Mouse (Mus musculus): ENCODE data around the gene Tmem245. TPM values are rescaled to one million over a fixed set of nuclear protein-coding genes. Genes with fewer than 3 reads are reported as not detected.

The Tmem245 gene
- total RNA-seq, 2 experiments from 2014 or later = 4.6 to 10.1 TPM

DNA sequence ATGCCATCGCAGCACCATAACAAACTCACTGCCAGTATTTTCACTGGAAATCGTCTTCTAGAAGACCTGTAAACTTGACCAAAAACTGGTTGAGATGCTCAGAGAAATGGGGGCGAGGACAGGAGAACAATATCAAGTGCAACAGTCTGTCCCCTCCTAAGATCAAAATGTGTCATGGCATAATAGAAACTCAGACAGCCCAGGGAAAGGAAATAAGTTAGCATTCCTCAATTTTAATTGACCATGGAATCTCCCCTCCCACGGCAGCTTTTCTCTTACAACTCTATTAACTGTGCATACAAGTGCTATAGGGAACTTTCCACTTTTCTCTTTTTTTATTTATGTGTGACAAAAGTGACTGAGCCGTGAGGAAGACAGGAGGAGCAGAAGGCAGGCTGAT lies 79.5 kb downstream of the Tmem245 start:
- no peak for ATAC-seq (ENCODE audit: poor library complexity, severe bottlenecking)

DNA sequence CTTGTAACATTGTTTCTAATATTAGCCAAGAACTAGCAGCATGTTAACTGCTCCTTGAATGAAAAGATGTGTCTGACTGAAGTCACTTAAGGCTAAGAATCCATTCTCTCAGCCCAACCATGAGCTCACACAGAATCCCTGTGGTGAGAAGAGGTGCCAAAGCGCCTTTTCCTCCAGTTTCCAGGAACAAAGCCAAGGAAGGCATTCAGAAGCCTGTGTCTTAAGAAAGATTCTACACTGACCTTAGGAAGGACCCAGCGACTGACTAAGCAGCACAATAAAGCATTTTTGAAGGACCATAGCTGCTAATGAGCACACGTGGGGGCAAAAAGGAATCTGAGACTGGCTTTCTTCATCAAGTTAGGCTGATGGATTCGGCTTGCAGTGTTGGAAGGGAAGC lies 81.3 kb downstream of the Tmem245 start:
- no peak for ATAC-seq (ENCODE audit: poor library complexity, severe bottlenecking)

DNA sequence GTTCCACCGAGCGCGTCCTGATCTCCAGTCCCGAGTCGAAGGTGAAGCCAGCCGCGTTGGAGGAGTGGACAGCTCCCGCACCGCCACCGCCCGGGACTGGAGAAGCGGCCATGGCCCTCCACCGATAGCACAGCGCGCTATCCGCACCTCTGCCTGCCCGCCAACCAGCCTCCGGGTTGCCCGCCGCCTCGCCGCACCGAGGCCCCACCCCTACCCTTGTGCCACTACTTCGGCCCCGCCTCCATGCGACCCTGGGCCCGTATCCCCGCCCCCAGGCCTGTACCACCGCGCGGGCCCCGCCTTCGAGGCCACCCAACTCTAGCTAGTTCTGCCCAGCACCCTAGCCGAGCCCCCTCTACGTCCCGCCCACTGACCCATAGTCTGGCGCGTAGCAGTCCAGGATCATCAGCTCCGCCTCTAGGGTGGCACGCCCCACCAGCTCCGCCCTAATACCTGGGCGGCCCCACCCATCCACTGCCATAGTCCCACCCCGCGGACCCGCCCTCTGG lies 82.2 kb downstream of the Tmem245 start, which contains the start of gene Ctnnal1:
Gene Ctnnal1 (minus strand): TSS at position 186 of the 509 bp plus-strand sequence.
- ATAC-seq (ENCODE audit: poor library complexity, severe bottlenecking) = peak; percentile 88

DNA sequence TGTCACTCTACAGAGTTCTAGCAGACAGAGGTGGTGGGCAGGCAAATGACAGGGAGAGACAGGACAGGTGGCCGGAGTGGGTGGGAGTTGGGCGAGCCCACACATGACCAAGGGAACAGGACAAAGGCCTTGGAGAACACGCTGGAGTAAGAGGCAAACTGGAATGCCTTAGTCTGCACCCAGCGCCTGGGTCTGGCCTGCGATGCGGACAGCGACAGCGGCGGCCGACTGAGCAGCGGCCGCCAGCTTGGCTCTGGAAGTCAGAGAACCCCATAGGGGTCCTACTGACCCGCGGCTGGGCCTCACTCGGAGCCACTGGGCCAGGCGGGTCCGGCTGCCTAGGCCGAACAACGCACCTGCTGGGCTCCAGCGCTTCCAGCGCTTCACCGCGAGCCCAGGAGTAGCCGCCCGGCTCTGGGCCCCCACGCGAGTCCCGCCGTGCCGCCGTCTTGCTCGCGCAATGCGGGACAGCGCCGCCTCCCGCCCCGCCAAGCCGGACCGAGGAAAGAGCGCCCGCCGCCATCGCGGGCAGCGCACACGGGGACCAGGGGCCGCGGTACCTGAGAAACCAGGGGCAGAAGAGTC lies 82.7 kb downstream of the Tmem245 start:
- ATAC-seq (ENCODE audit: poor library complexity, severe bottlenecking) = peak; percentile 44

GRCm38 (mm10) chr4:56864016-56864415 lies 83.2 kb downstream of the Tmem245 start:
- ATAC-seq (ENCODE audit: poor library complexity, severe bottlenecking) = no peak

DNA sequence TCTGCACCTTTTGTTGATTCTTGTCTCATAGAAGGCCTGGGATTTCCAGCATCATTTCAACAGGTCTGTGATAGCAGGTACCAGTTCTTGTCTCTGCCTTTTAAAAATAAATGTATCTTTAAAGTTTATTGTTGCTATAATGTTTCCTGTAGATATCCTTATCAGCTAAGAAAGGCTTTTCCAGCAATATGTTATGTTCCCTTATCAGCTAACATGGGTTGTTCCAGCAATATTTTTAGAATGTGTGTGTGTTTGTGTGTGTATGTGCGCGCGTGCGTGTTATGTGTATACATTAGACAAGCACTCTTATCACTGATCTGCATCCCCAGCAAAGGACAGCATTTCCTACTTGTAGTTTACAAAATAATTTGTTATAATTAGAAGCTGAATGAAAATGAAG lies 85.7 kb downstream of the Tmem245 start:
- no peak for ATAC-seq (ENCODE audit: poor library complexity, severe bottlenecking)

DNA sequence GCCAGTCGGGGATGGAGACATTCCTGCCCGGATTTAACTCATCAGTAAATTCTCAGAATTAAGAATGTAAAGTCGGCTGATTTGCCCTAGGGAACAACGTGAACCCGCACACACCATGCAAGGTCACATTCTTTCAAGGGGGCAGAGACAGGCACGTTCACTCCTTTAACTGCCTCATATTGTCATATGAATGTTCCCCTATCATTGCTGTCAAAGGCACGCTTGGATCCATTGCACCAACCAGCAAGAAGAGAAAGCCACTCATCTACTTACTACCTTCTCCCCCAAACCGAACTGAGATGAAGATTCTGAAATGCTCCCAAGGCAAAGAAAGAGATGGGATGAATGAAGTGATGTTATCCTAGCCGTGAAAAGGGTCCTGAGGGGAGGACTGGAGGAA lies 88.5 kb downstream of the Tmem245 start:
- no peak for ATAC-seq (ENCODE audit: poor library complexity, severe bottlenecking)

DNA sequence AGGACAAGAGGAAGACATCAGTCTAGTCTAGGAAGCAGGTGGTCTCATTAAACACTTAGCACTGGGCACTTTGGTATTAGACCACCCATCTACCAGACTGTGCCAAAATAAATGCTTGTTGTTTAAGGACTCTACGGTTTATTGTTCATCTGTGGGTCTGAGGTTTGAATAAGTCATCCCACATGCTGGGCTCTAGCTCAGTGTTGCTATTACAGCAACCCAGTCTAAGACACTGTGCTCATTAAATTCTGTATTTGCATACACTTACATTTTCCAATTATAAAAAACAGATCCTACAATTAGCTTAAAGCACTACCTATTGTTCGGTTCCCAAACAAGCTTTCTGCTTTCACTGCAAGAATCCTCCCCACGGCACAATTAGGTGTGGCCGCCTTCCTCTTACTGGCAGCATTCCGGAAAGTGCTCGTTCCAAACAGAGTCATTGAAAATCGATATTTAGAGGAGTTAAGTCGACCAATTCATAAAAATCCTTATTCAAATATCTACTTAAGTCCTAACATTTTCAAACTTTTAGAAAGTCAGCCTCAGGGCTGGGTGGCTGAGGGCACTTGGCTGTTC lies 90.8 kb downstream of the Tmem245 start:
- no peak for ATAC-seq (ENCODE audit: poor library complexity, severe bottlenecking)

GRCm38 (mm10) chr4:56855935-56856334 lies 91.3 kb downstream of the Tmem245 start:
- no peak for ATAC-seq (ENCODE audit: poor library complexity, severe bottlenecking)

DNA sequence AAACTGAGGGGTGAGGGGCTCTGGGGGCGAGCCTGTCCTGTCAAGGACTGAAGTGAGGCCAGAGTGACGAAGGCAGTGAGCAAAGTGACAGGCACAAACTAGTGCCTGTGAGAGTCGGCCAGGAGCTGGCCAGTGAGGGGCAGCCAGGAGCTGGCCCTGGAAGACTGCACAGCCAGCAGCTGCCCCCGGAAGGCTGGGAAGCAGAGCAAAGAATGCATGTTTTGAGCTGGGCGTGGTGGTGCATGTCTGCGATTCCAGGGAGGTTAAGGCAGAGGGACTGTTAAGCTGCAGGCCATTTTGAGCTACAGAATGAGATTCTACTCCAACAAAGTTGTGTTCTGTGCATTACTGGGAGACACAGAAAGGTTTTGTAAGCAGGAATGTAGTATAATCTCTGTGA lies 96.5 kb downstream of the Tmem245 start:
- ATAC-seq (ENCODE audit: poor library complexity, severe bottlenecking) = no peak

DNA sequence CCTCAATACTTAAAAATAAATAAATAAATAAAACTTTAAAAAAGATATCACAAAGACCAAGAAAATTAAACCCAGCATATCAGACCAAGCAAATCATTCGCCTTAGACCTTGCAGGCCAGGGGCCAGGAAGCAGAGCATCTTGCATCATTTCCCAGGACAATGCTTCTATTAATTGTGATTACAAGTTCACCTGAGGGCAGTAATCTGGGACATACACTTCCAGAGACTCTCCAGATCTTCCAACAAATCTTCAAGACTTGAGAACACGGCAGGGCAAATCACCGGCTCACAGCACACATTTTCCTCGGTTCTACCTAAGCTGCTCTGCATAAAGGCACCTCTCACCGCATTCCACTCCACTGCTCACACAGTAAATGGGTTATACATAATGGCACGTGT lies 99.2 kb downstream of the Tmem245 start:
- ATAC-seq (ENCODE audit: poor library complexity, severe bottlenecking) = no peak

DNA sequence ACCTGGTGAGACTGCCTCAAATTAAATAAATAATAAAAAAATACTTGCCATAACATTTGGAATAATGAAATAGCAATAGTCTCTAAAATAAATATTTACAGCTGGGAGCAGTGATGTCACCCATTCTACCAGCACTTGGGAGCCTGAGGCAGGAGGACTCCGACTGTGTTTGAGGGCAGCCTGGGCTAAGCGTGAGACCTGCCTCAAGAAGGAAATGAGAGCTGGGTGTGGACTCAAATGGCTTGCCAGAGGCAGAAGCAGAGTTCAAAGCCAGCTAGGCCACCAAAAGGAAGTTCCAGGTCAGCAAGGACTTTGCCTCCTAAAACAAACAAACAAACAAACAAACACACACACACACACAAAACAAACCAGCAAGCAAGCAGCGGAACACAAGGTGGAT lies 99.8 kb downstream of the Tmem245 start:
- ATAC-seq (ENCODE audit: poor library complexity, severe bottlenecking) = no peak

DNA sequence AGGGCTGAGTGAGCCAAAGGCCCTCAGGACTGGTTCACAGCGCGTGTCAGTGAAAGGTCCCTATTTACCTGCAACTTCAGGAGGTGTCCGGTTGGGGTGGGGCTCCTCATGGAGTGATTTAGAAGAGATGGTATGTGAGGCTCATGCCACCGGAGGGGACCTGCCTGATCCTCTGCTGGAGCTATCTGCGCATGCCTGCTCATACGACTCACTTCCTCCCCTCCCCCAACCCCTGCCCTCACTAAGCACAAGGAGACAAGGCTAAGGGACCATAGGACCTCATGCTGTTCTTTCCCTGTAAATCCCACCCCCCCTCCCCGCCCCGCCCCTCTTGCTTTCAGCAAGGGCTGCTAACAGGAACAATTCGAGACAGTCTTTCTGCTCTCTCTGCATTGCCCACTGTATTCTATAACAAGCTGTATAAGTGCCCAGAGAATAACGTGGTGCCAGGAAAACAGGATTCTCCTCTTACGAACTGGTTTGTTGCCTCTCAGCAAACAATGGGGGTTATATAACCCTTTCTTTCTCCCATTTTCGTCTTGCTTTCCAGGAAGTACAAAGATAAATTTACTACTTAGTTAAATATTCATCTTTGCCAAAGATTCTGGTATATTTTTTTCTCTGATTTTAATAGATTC lies 101.2 kb downstream of the Tmem245 start:
- ATAC-seq (ENCODE audit: poor library complexity, severe bottlenecking) = no peak

- no peak for ATAC-seq (ENCODE audit: poor library complexity, severe bottlenecking)
Measured at GRCm38 (mm10) chr4:56844911-56845310, 102.3 kb downstream of the Tmem245 start.

- no peak for ATAC-seq (ENCODE audit: poor library complexity, severe bottlenecking)
Measured at GRCm38 (mm10) chr4:56843963-56844362, 103.3 kb downstream of the Tmem245 start.

- ATAC-seq (ENCODE audit: poor library complexity, severe bottlenecking) = no peak
Measured at GRCm38 (mm10) chr4:56842501-56842900, 104.7 kb downstream of the Tmem245 start.

DNA sequence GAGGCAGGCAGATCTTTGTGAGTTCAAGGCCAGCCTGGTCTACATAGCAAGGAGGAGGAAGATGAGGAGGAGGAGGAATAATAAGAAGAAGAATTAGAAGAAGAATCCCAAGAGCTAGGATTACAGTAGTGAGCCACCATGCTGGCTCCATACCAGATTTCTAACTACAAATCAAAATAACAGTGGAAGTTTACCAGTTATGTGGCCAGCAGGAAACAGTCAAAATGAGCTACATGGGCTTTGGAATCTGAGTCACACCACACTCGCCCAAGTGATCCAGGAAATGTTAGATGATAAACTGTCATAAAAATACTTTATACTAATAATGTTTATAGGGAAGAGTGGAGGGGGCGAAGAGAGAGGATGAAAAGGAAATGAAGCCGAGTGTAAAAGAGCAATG lies 106.9 kb downstream of the Tmem245 start:
- no peak for ATAC-seq (ENCODE audit: poor library complexity, severe bottlenecking)

GRCm38 (mm10) chr4:56837661-56838060 lies 109.6 kb downstream of the Tmem245 start:
- no peak for ATAC-seq (ENCODE audit: poor library complexity, severe bottlenecking)

GRCm38 (mm10) chr4:56831998-56832397 lies 115.2 kb downstream of the Tmem245 start:
- no peak for ATAC-seq (ENCODE audit: poor library complexity, severe bottlenecking)

DNA sequence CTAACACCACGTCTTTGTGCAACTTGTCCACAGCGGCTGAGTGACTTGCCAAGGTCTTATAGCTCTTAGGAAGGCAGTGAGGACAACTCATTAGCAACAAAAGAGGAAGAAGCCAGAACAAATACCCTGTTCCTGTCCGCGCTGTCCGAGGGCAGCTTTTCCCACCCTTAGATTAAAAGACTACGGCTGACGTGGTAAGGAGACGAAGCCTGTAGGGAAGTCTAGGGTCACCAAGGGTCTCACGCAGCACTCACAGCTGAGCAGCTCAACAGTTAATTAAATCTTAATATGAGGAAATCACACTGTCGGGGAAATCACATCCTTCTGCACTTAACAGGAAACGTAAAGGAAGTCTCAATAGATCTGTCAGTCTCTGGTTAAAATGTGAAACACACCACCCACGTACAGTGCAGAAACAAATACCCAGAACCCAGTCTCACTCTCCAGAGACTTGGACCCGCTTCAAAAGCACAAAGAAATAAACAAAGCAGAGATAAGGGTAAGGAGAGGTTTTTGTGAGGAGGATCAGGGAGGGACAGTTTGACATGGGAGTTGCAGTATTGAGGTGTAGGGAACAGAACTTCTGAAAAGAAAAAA lies 116.1 kb downstream of the Tmem245 start:
- ATAC-seq (ENCODE audit: poor library complexity, severe bottlenecking) = no peak

GRCm38 (mm10) chr4:56829511-56829921 lies 117.7 kb downstream of the Tmem245 start:
- no peak for ATAC-seq (ENCODE audit: poor library complexity, severe bottlenecking)

GRCm38 (mm10) chr4:56828932-56829331 lies 118.3 kb downstream of the Tmem245 start:
- no peak for ATAC-seq (ENCODE audit: poor library complexity, severe bottlenecking)
